Mouse (Mus musculus): ENCODE data around the gene Akap1. TPM values are rescaled to one million over a fixed set of nuclear protein-coding genes. Genes with fewer than 3 reads are reported as not detected.
A peak's percentile ranks its signal among the peaks of the same experiment; 100 is the strongest.
"Not testable (repeated sequence)": the region's sequence is repeated elsewhere in the genome, so short reads cannot be mapped to it uniquely, and the experiment has no call there.

Gene Akap1
- polyA plus RNA-seq (2017; shearing (Covaris generic)), result 1 to 10 TPM; 1.5 to 2.0 TPM

DNA sequence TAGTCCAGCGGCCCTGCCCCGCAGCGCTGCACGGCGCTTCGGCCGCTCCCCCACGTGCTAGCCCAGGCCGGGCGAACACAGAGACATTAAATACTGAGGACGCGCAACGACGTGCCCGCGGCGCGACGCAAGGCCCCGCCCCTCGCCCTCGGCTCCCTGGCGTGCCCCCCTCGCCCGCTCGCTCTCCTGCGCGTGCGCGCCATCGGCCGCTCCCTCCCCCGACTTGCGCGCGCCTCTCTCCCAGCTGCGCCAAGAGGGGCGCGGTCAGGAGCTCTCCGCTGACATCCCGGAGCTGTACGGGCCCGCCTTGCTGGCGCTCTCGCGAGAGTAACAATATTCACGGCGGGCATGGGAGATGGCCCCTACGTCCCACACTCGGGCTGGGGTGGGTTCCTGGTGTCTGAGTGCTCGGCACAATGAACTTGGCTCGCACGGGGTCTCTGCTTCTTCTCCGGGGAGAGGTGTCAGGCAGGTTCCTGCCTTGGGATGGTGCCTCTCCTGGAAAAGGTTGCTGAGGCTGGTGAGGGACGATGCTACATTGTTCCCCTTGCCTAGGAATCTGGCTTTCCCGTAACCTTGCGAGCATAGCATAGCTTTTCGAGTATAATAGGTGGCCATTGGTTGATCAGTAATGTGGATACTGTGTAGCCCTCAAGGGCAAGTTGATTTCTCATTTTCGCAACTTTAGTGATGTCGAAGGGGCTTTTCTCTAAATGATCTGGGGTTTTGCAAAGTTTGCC lies at the start of gene Akap1:
TSS of gene Akap1 (minus strand) at position 129 of the 740 bp plus-strand sequence.
- ATAC-seq, result peak; percentile 91

DNA sequence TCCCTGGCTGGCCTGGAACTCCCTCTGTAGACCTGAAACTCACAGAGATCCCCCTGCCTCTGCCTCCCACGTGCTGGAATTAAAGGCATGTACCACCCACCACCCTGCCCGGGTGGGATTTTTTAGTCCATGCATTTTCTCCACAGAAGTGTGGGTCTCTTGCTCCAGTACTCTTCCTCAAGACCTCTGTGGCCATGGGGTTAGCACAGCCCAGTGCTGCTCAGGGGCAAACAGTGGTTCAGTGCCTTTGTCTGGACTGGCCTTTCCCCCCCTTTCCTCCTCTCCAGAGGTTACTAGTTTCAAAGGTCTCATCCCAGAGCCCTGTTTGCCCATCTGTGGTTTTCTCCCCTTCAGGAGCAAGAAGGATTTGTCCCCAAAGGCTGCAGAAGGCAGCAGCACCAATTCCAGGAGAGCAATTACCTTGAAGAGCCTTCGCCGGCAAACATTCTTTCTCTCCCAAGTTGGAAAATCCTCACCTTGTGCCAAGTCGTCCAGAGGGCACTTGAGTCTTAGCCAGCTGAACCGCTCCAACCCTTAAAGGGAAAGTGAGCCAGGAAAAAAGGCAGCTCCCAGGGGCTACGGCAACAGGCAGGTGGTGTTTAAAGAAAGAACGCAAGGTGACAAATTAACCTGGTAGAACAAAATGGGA lies 45.1 kb upstream of the Akap1 start:
- ATAC-seq, result no peak

GRCm38 (mm10) chr11:88908557-88909211 lies 44.3 kb upstream of the Akap1 start:
- no peak for ATAC-seq

DNA sequence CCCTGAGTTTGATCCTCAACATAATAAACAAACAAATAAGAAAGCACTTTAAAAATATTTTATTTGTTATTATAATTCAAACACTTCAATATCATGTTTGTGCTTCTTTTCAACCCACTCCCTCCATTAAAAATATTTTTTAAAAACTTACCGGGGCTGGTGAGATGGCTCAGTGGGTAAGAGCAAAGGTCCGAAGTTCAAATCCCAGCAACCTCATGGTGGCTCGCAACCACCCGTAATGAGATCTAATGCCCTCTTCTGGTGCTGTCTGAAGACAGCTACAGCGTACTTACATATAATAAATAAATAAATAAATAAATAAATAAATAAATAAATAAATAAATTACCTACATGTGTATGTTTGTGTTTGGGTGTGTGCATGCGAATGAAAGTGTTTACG lies 43.5 kb upstream of the Akap1 start:
- no peak for ATAC-seq

- no peak for ATAC-seq
These were observed 41.2 kb upstream of the Akap1 start for GRCm38 (mm10) chr11:88905621-88906020.

DNA sequence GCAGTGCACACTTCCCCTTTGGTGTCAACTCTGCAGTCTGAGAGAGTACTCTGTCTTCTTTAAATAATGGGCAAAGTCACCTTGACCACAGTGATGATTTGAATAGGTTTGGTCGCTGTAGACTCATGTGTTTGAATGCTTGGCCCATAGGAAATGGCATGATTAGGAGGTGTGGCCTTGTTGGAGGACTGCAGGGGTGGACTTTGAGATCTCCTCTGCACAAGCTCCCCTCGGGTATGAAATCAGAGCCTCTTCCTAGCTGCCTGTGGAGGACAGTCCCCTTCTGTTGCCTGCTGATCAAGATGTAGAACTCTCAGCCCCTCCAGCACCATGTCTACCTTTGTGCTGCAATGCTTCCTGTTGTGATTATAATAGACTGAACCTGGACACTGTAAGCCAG lies 39.7 kb upstream of the Akap1 start:
- no peak for ATAC-seq

DNA sequence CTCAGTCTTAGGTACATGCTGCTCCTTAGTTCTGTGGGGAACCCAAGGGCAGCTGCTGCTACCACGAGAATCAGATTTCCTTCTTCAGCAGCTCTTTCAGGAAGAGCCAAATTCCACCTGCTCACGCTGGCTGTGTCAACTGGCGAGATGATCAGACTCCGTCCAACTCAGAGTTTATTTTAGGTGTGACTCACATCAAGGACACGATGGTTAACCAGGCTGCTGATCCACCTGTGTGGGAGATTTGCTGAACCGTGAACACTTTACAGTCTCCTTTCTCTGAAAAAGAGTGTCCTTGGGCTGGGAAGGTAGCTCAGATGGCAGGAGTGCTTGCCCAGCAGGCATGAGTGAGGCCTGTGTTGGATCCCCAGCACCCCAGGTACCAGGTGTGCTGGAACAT lies 38.4 kb upstream of the Akap1 start:
- ATAC-seq, result no peak

- ATAC-seq, result no peak
These were observed 37.0 kb upstream of the Akap1 start for GRCm38 (mm10) chr11:88901341-88901802.

DNA sequence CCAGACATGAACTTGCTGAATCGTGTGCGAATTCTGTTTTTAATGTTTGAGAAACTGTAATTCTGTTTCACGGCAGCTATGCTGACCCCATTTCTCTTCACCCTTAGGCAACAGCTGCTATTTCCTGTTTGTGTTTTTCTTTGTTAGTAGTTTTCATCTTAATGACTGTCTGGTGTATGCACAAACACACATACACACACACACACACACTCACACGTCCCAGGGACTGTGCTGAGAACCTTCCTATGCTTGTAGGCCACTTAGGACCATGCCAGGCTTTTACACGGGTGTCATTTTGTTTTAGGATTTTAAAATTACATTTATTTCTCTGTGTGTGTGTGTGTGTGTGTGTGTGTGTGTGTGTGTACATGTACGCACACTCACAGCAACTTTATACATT lies 35.2 kb upstream of the Akap1 start:
- ATAC-seq, result no peak

DNA sequence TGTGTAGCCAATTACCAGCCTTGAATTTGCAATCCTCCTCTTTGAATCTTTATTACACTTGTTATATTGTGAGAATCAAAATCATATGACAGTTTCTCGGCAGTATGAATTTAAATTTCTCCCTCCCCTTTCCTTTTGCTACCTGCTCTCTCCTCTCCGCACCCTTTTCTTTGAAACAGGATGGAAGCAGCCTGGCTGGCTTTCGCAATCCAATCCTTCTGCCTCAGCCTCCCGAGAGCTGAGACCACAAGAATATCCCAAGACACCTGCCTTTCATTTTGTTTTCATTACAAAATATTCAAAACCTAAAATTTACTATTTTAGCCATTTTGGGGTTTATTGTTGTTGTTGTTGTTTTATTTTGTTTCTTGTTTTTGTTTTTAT lies 34.0 kb upstream of the Akap1 start:
- ATAC-seq, result no peak

GRCm38 (mm10) chr11:88897624-88898379 lies 33.4 kb upstream of the Akap1 start:
- ATAC-seq, result no peak

DNA sequence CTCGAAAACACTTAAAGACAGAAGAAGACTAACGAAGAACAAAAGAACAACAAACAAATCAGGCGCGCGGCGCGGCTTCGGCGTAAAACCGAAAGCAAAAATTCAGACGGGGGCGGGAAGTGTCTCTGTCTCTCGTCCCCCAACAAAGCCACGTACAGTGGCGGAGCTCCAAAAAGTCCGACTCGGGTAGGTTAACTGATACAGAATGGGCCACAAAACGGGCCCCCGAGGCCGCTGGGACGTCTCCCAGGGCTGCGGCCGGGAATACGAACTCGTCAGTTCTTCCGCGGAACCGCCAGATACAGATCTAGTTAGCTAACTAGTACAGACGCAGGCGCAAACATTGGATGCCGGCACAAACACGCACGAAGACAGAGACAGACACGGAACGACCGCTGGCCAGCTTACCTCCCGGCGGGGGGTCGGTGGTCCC lies 31.4 kb upstream of the Akap1 start:
- not testable (repeated sequence) for ATAC-seq

GRCm38 (mm10) chr11:88895235-88895634 lies 30.8 kb upstream of the Akap1 start:
- ATAC-seq, result not testable (repeated sequence)

GRCm38 (mm10) chr11:88894279-88894678 lies 29.9 kb upstream of the Akap1 start:
- ATAC-seq, result not testable (repeated sequence)

DNA sequence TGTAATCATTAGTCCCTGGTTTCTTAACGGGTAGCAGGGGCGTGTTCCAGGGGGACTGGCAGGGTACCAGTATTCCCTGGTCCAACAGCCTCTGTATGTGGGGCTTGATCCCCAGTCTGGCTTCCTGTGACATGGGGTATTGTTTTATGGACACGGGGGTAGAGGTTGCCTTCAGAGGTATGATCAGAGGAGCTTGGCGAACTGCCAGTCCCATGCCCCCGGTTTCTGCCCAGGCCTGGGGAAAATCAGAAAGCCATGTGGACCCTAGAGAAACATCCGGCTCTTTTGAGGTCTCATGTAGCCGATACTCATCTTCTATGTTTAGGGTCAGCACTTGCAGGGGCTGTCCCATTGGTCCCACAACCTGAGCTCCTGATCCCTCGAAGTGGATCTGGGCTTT lies 29.1 kb upstream of the Akap1 start:
- not testable (repeated sequence) for ATAC-seq

DNA sequence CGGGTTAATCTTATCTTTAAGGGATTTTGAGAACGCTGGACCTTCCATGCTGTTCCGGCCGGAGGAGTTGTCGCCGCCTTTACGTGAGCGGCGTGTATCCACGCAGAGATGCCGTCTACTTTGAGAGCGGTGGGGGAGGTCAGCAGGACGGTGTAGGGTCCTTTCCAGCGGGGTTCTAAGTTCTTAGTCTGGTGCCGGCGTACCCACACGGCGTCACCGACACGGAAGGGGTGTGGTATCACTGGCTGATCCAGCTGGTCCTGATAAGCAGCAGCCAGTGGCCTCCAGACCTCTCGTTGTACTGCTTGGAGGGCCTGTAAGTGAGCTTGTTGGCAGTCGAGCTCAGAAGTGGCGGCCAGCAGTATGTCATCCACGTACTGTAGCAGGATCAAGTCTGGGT lies 28.4 kb upstream of the Akap1 start:
- not testable (repeated sequence) for ATAC-seq

DNA sequence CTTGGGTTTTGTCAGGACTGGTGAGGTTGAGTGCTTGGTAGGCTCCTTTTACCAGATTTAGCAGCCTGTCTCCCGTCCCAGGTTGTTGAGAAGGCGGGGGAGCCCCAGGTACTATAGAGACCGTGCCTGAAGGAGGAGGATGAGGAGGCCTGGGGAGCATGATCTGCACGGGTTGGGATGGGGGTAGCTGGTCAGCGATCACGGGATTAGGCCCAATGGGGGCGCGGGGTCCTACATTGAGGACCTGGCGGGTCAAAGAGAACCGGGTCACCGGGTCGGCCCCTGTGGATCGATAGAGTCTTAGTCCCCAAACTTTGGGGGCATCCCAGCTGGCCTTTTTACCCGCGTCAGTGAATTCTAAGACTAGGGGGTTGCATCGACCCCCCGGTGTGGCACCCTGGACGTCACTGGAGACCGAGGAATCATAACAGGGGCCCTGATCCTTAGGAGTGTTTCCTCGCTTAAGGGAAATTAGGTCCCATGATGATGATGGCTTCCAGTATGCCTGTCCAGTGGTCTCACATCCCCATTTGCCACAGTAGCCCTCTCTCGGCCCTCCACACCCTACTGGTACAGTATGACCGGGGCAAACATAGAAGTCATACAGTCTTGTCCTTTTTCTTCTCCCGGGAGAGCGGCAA lies 27.7 kb upstream of the Akap1 start:
- ATAC-seq, result not testable (repeated sequence)

DNA sequence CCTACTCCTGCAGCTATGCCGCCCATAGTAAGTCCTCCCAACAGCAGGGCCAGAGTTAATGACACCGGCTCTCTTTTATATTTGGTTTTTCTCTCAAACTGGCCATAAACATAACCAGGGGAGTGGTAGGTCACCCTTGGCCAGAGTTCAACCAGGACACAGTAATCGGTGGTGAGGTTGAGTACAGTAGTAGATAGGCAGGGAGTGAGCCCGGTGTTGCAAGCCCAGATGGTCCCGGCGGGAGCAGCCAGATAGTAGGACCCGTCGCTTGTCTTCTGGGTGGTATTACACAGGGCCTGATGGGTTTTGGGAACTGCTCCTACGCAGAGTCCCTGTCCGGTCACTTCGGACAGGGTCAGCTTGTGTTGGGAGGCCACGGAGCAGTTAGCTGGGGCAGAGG lies 27.1 kb upstream of the Akap1 start:
- not testable (repeated sequence) for ATAC-seq

- ATAC-seq, result not testable (repeated sequence)
These were observed 26.5 kb upstream of the Akap1 start for GRCm38 (mm10) chr11:88890904-88891303.

- ATAC-seq, result no peak
These were observed 24.6 kb upstream of the Akap1 start for GRCm38 (mm10) chr11:88888996-88889395.

DNA sequence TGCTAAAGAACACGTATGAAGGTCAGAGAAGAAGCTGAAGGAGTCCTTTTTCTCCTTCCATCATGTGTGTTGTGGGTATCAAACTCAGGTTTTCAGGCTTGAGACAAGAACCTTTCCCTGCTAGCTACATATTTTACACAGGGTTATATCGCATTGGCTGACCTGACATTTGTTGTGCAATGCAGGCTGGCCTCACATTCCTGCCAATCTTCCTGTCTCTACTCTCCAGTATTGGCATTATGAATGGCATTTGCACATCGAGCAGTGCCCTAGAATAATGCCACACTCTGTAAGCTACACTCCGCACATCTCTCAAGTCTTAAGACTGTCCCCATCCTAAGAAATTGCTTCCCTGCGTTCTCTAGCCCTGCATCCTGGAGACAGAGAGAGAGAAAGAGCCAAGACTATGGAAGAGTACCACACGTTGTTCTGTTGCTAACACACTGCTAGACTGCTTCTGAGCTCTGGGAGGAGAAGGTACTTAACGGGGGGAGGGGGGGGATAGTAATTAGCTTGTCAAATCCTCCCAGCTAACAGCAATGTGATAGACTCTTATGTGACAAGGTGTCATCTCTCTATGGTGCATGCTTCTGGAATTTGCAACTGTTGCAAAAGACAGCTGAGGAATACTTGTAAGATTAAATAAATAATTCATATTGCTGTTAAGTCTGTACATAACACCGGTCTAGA lies 20.1 kb upstream of the Akap1 start:
- no peak for ATAC-seq

DNA sequence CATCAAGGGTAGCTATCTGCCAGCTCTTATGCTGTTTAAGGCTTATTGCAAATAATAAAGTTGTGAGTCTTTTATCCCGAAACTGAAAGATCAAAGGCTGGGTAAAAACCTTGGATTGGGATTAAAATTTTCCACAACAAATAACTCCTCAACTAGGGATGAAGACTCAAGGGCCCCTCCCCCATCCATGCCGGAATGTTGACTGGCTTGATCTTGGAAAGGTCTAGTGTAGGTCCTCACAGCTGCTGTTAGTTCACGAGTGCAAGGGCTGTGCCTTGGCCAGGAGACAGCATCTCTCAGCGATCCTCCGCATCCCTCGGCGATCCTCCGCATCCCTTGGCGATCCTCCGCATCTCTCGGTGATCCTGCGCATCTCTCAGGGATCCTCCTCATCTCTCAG lies 13.6 kb upstream of the Akap1 start:
- no peak for ATAC-seq
